Mouse (Mus musculus) hindlimb bud, embryonic 11.5 days (tissue): ENCODE results near the gene Irak4.

Experiments
- DNase-seq: peaks from one replicate; pipeline ENCODE4 v3.0.0-alpha.2; 2012; ENCODE audit warnings: low read depth, low spot score; ENCODE audit errors: extremely low spot score

Gene Irak4

DNA sequence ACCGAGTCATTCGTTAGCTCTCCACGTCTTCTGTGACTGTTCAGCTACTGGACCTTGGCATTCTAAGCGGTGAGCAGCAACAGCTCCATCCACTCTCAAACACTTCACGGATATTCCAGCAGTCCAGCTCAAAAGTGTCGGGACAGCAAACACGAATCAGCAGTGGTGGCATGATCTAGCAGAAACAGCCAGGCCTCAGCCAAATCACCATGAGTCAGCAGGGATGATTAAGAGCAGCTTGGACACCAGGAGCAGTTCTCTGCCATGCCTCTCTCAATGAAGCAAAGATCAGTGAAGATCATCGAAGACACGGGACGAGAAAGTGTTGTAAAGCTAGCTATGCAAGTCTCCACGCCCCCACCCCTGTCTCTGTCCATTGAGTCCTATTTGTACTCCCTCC lies 72.6 kb downstream of the Irak4 start:
- DNase-seq = no peak

DNA sequence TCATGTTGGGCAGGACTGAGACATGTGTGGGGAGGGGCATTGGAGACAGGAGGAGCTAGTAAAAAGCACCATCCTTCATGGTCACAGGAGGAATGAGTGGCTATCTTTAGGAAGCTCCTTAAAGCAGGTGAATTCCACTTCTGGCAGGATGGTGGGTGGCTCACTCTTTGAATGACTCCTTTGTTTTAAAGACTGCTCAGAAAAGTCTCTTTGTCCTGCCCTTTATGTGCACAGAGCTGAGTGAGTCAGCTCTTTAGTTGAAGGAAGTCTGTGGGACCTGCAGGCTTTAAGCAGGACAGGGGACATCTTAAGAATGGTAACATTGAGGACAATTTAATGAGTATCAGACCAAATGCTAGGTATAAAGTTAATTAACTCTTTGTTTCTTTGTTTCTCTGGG lies 77.5 kb downstream of the Irak4 start:
- no peak for DNase-seq

DNA sequence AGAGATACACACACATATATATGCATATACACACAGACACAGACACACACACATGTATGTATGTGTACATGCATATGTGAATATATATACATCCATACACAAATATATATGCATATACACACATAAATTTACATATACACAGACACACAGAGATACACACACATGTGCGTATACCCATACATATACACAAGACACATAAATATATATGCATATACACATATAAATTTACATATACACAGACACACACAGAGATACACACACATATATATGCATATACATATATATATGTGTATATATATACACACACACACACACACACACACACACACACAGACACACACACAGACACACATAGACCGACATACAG lies 85.0 kb downstream of the Irak4 start:
- DNase-seq = no peak

DNA sequence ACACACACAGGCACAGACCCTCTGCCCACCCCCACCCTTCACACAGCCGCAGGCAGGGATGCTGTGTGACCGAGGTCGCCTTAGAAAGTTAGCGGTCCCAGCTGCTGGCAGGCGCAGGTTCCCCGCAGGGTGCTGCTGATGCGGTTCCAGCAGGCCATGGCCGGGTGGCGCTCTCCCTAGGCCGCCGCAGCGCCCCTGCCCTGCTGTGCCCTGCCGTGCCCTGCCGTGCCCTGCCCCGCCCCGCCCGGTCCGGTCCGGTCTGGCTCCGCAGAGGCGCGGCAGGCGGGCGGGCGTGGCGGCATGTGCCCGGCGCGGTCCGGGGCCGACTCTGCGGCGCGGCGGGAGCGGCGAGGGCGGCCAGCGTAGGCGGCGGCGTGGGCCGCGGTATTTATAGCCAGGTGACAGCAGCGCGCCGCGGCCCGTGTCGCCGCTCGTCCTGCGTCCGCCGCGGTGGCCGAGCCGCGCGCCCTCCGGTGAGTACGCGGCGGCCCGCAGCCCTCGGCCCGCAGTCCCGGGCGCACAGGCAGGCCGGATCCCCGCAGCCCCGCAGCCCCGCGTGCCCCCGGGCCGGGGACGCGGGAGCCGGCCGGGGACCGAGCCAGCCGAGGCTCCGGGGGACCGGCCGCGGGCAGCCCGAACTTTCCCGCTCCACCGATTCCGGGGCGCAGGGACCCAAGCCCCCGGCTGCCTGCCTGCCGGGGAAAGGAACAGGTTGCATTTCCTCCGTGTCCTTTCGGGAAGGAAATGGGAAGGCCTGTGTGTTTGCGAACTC lies 85.6 kb downstream of the Irak4 start, which contains the start of gene Tmem117:
TSS of gene Tmem117 (plus strand) at position 403 of the 772 bp plus-strand sequence.
- no peak for DNase-seq

DNA sequence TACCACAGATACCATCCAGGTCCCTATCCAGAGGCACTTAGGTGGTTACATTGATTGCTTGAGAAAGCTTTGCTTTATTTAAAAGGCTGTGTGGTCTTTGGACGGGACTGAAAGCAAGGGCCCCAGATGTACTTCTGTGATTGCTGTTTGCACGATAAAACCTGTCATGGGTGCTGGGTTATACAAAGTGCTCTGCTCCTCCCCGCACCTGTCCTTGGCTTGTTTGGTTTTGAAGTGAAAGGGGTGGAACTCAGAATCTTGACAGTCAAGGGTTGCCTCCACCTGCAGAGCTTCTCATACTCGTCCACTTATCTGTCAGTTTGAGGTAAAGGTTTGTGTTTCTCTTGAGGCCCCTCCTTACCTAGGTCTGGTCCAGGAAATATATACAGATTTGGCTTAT lies 87.1 kb downstream of the Irak4 start:
- DNase-seq = no peak
